Mouse (Mus musculus) myocyte (in vitro differentiated cells): ENCODE results near the gene H2-DMb1. TPM values are rescaled to one million over a fixed set of nuclear protein-coding genes. Genes with fewer than 3 reads are reported as not detected.
"Not testable (repeated sequence)": the region's sequence is repeated elsewhere in the genome, so short reads cannot be mapped to it uniquely, and the experiment has no call there.

Source experiments
- H3K27me3 ChIP-seq: one replicate; pipeline ENCODE4 v1.6.1; 2011; ENCODE audit not compliant: control insufficient read depth, insufficient read depth, insufficient read length
- H3K36me3 ChIP-seq: one replicate; pipeline ENCODE4 v1.6.1; 2011; ENCODE audit not compliant: control insufficient read depth, insufficient read depth
- H3K4me2 ChIP-seq: one replicate; pipeline ENCODE4 v1.6.1; 2011; ENCODE audit warnings: low read depth, control low read depth
- H3K4me3 ChIP-seq: one replicate; pipeline ENCODE4 v1.5.1; 2011; ENCODE audit warnings: mild to moderate bottlenecking, control low read depth, moderate library complexity
- H3K79me2 ChIP-seq: one replicate; pipeline ENCODE4 v1.6.1; 2011; ENCODE audit not compliant: control insufficient read depth, insufficient read depth
- H3ac ChIP-seq: one replicate; pipeline ENCODE4 v1.6.1; 2011; ENCODE audit not compliant: control insufficient read depth, insufficient read length
- CEBPB ChIP-seq: IDR thresholded peaks from 2 replicates; pipeline ENCODE4 v1.6.1; 2011; ENCODE audit warnings: mild to moderate bottlenecking, moderate library complexity; ENCODE audit not compliant: poor library complexity, insufficient read depth, severe bottlenecking
- E2F4 ChIP-seq: IDR thresholded peaks from one replicate; pipeline ENCODE4 v1.6.1; 2011; ENCODE audit warnings: mild to moderate bottlenecking, control low read depth, moderate library complexity; ENCODE audit not compliant: insufficient read depth
- MAX ChIP-seq: IDR thresholded peaks from one replicate; pipeline ENCODE4 v1.6.1; 2011; ENCODE audit warnings: low read depth, mild to moderate bottlenecking, control low read depth
- MYOD1 ChIP-seq, 3 experiments: IDR thresholded peaks; one replicate each; pipeline ENCODE4 v1.6.1; 2011; ENCODE audit warnings: control low read depth in 2 of 3, low read depth in 2 of 3, mild to moderate bottlenecking in 2 of 3, moderate library complexity in 1 of 3; ENCODE audit not compliant: insufficient read length in 2 of 3, control insufficient read depth in 1 of 3
- MYOG ChIP-seq, 3 experiments: IDR thresholded peaks; one replicate each; pipeline ENCODE4 v1.6.1; 2011; ENCODE audit warnings: control low read depth in 2 of 3, low read depth in 2 of 3, mild to moderate bottlenecking in 2 of 3; ENCODE audit not compliant: insufficient read length in 2 of 3, control insufficient read depth in 1 of 3, insufficient read depth in 1 of 3
- POLR2A ChIP-seq: IDR thresholded peaks from one replicate; pipeline ENCODE4 v1.6.1; 2011; ENCODE audit warnings: low read depth, mild to moderate bottlenecking, control low read depth, moderate library complexity; ENCODE audit not compliant: insufficient read length
- POLR2AphosphoS2 ChIP-seq: IDR thresholded peaks from one replicate; pipeline ENCODE4 v1.6.1; 2011; ENCODE audit warnings: low read depth, control low read depth; ENCODE audit not compliant: insufficient read length
- REST ChIP-seq: IDR thresholded peaks from one replicate; pipeline ENCODE4 v1.6.1; 2011; ENCODE audit warnings: mild to moderate bottlenecking, control low read depth, moderate library complexity; ENCODE audit not compliant: insufficient read depth, insufficient read length
- SRF ChIP-seq: IDR thresholded peaks from one replicate; pipeline ENCODE4 v1.6.1; 2011; ENCODE audit warnings: low read depth; ENCODE audit not compliant: control insufficient read depth, insufficient read length
- TCF12 ChIP-seq: IDR thresholded peaks from one replicate; pipeline ENCODE4 v1.6.1; 2011; ENCODE audit warnings: mild to moderate bottlenecking, control low read depth; ENCODE audit not compliant: poor library complexity, insufficient read depth, severe bottlenecking
- TCF3 ChIP-seq: IDR thresholded peaks from one replicate; pipeline ENCODE4 v1.6.1; 2011; ENCODE audit warnings: low read depth, control low read depth; ENCODE audit not compliant: insufficient read length
- USF1 ChIP-seq: IDR thresholded peaks from one replicate; pipeline ENCODE4 v1.6.1; 2011; ENCODE audit warnings: low read depth, mild to moderate bottlenecking, control low read depth, moderate library complexity
- polyA plus RNA-seq: library from polyadenylated mRNA; unstranded; fragments of >200 nt; fragmentation: generic; extraction: Trizol; gene quantifications from one replicate; pipeline ENCODE4 v1.2.1, GENCODE M21; 2012; ENCODE audit warnings: missing spikeins

H2-DMb1 gene
- polyA plus RNA-seq, 1 experiment, result not detected

DNA sequence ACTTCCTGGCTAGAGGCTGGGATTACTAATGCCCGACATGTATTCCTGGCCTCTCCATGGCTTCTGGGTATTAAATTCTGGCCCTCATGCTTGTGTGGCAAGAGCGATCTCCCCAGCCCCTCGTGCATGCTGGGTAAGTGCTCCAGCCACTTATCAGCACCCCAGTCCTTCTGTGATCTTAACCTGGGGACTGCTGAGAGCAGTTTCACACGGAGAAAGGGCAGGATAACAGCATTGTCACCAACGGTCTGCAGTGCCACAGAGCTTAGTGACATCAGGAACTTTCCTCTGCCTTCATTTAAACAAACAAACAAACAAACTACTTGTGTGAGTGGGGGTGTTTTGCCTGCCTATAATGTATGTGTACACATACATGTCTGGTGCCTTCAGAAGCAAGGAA, 12.6 kb upstream of the H2-DMb1 start:
- Histone ChIP-seq H3ac (no peak overlapping the region), H3K4me3 (no peak overlapping the region), H3K79me2 (no peaks in the 10 kb centered on the region), H3K27me3 (peaks cover 59% of the 10 kb centered on the region), H3K4me2 (no peak overlapping the region), H3K36me3 (no peaks in the 10 kb centered on the region)
- TF ChIP-seq SRF (no peak), TCF12 (no peak), CEBPB (no peak), MYOD1 (IDR thresholded peaks at IDR 0.05; ENCODE audit: control insufficient read depth in 1 of 3, insufficient read length in 2 of 3, low read depth in 2 of 3) (no peak), TCF3 (no peak), MYOG (IDR thresholded peaks at IDR 0.05; ENCODE audit: control insufficient read depth in 1 of 3, insufficient read depth in 1 of 3, insufficient read length in 2 of 3, low read depth in 2 of 3) (no peak)

DNA sequence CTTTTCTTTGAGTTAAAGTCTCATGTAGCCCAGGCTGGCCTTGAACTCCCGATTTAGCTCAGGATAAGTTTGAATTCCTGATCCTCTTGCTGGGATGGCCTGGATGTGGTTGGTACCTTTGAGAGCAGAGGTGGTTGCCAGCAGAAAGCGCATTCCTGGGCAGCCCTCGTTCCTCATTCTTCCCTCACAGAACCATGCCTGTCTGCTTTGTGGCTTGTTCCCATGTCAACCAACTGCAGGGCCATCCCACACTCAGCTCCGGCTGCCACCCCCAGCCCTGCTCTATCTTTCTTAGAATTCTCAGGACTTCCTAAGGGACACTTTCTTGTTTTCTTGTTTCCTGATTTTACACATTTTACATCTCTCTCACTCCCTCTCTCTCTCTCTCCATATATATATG, 11.4 kb upstream of the H2-DMb1 start:
- H3K27me3 ChIP-seq, result peaks cover 69% of the 10 kb centered on the region
- no peaks in the 10 kb centered on the region for H3K36me3 ChIP-seq
- no peak overlapping the region for H3K4me3 ChIP-seq
- no peak overlapping the region for H3K4me2 ChIP-seq
- H3ac ChIP-seq, result no peak overlapping the region
- no peaks in the 10 kb centered on the region for H3K79me2 ChIP-seq
- no peak for TF ChIP-seq MAX

DNA sequence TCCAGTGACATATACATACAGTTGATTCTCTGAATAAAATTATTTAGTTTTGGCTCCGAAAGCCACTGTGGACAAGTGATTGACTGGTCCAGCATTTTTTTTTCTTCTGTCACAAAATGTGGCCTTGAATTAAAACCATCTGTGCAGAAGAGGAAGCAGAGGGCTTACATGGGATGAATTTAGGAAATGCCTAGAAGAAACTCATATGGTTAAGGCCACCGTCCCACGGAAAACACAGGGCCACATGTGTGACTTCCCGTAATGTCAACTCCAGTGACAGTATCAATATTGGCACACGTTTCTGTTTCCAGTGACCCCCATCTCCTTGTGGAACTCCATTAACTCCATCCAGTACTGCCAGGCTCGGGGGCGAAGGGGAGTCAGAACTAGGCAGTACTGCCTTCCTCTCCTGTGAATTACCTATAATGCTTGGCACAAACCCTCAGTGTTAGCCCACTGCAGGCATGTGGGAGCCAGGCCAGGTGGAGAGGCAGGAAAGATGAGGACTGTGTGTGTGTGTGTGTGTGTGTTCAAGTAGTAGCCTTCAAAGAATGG, 10.3 kb upstream of the H2-DMb1 start:
- Histone ChIP-seq H3K4me3 (no peak overlapping the region), H3K4me2 (no peak overlapping the region), H3K79me2 (no peaks in the 10 kb centered on the region), H3K27me3 (peaks cover 70% of the 10 kb centered on the region), H3ac (no peak overlapping the region), H3K36me3 (no peaks in the 10 kb centered on the region)
- no peak for TF ChIP-seq POLR2AphosphoS2
- TF ChIP-seq MYOG (IDR thresholded peaks at IDR 0.05; ENCODE audit: control insufficient read depth in 1 of 3, insufficient read depth in 1 of 3, insufficient read length in 2 of 3, low read depth in 2 of 3), result no peak
- no peak for TF ChIP-seq TCF3
- TF ChIP-seq POLR2A, result no peak
- TF ChIP-seq E2F4, result no peak
- no peak for TF ChIP-seq TCF12
- no peak for TF ChIP-seq SRF
- TF ChIP-seq MYOD1 (IDR thresholded peaks at IDR 0.05; ENCODE audit: control insufficient read depth in 1 of 3, insufficient read length in 2 of 3, low read depth in 2 of 3), result no peak
- TF ChIP-seq REST, result no peak
- TF ChIP-seq CEBPB, result no peak
- no peak for TF ChIP-seq MAX
- no peak for TF ChIP-seq USF1

GRCm38 (mm10) chr17:34143033-34143432, 9.8 kb upstream of the H2-DMb1 start, which contains the start of gene H2-DMb2:
H2-DMb2 (plus strand) TSS chr17:34143307.
- Histone ChIP-seq H3ac (no peak within 1 kb of the TSS), H3K4me3 (no peak within 1 kb of the TSS), H3K27me3 (peaks cover 68% of the 10 kb centered on the region), H3K79me2 (no peaks in the 10 kb centered on the region), H3K4me2 (no peak within 1 kb of the TSS), H3K36me3 (no peaks in the 10 kb centered on the region)
- TF ChIP-seq MAX, result no peak
- TF ChIP-seq E2F4, result no peak
- no peak for TF ChIP-seq POLR2A
- TF ChIP-seq SRF, result no peak
- TF ChIP-seq REST, result no peak
- no peak for TF ChIP-seq POLR2AphosphoS2
- TF ChIP-seq USF1, result no peak
- no peak for TF ChIP-seq TCF12
- no peak for TF ChIP-seq MYOG (IDR thresholded peaks at IDR 0.05; ENCODE audit: control insufficient read depth in 1 of 3, insufficient read depth in 1 of 3, insufficient read length in 2 of 3, low read depth in 2 of 3)
- TF ChIP-seq TCF3, result no peak

- Histone ChIP-seq H3ac (no peak overlapping the region), H3K36me3 (no peaks in the 10 kb centered on the region), H3K4me3 (no peak overlapping the region), H3K79me2 (no peaks in the 10 kb centered on the region), H3K27me3 (peaks cover 64% of the 10 kb centered on the region), H3K4me2 (no peak overlapping the region)
- TF ChIP-seq POLR2AphosphoS2 (no peak), MYOG (IDR thresholded peaks at IDR 0.05; ENCODE audit: control insufficient read depth in 1 of 3, insufficient read depth in 1 of 3, insufficient read length in 2 of 3, low read depth in 2 of 3) (no peak), TCF3 (no peak), REST (no peak), TCF12 (no peak), SRF (no peak), MYOD1 (IDR thresholded peaks at IDR 0.05; ENCODE audit: control insufficient read depth in 1 of 3, insufficient read length in 2 of 3, low read depth in 2 of 3) (no peak), MAX (no peak), E2F4 (no peak), POLR2A (no peak), USF1 (no peak), CEBPB (no peak)
These were observed 9.4 kb upstream of the H2-DMb1 start for GRCm38 (mm10) chr17:34143461-34143860.

- not testable (repeated sequence) for H3K4me2 ChIP-seq, H3ac ChIP-seq, H3K4me3 ChIP-seq, H3K36me3 ChIP-seq, H3K79me2 ChIP-seq
- H3K27me3 ChIP-seq, result peaks cover 57% of the 10 kb centered on the region
These were observed 8.7 kb upstream of the H2-DMb1 start for GRCm38 (mm10) chr17:34144221-34144620.
